Mouse (Mus musculus) liver, embryonic 11.5 days (tissue): ENCODE measurements at regions not wholly inside any gene's neighbourhood (a gene's known extent, or its start where the extent isn't known, plus 50 kb on each side); places are given as distances from the start of the nearest gene placed in this dataset.

Source experiments
- ATAC-seq: fragments of 200-750 bp; cut with Nextera tagmentation; replicated peaks from 2 replicates; pipeline ENCODE4 v1.8.0; 2017; ENCODE audit warnings: moderate number of reproducible peaks, mild to moderate bottlenecking, moderate TSS enrichment, moderate library complexity; ENCODE audit not compliant: low FRiP score
- DNase-seq: peaks from one replicate; pipeline ENCODE4 v3.0.0-alpha.2; 2017; ENCODE audit warnings: low spot score
- H3K27ac ChIP-seq: fragments of 300-500 bp; sonication (generic); 2 replicates; pipeline ENCODE4 v1.5.1; 2014; ENCODE audit warnings: mild to moderate bottlenecking, low read depth, low read length, control low read depth
- H3K27me3 ChIP-seq: fragments of 300-500 bp; sonication (generic); replicated peaks from 2 replicates; pipeline ENCODE4 v1.6.1; 2014; ENCODE audit warnings: low read length, mixed read lengths; ENCODE audit not compliant: control insufficient read depth, insufficient read depth
- H3K36me3 ChIP-seq: fragments of 300-500 bp; sonication (generic); 2 replicates; pipeline ENCODE4 v1.6.1; 2014; ENCODE audit warnings: mild to moderate bottlenecking, low read length, moderate library complexity, mixed read lengths; ENCODE audit not compliant: control insufficient read depth, insufficient read depth
- H3K4me1 ChIP-seq: fragments of 300-500 bp; sonication (generic); replicated peaks from 2 replicates; pipeline ENCODE4 v1.6.1; 2014; ENCODE audit warnings: low read length, mixed read lengths; ENCODE audit not compliant: control insufficient read depth, insufficient read depth
- H3K4me2 ChIP-seq: fragments of 300-500 bp; sonication (generic); 2 replicates; pipeline ENCODE4 v1.6.1; 2014; ENCODE audit warnings: mild to moderate bottlenecking, control low read depth, moderate library complexity
- H3K4me3 ChIP-seq: fragments of 300-500 bp; sonication (generic); 2 replicates; pipeline ENCODE4 v1.5.1; 2014; ENCODE audit warnings: low read depth, low read length, control low read depth
- H3K9ac ChIP-seq: fragments of 300-500 bp; sonication (generic); 2 replicates; pipeline ENCODE4 v1.6.1; 2014; ENCODE audit warnings: low read depth, low read length, control low read depth
- H3K9me3 ChIP-seq: fragments of 300-500 bp; sonication (generic); 2 replicates; pipeline ENCODE4 v1.6.1; 2016; ENCODE audit warnings: low read length, inconsistent platforms, mixed read lengths; ENCODE audit not compliant: control insufficient read depth
- WGBS: fragments of 180-500 bp; shearing (Covaris S2); extraction: QIAGEN DNeasy Blood & Tissue Kit; methylation state at CpG from one replicate; pipeline ENCODE4 v1.1.7; 2014; 5-methylcytosine and 5-hydroxymethylcytosine counted together

GRCm38 (mm10) chr10:7275357-7275756 lies 63.3 kb upstream of the Cnksr3 start:
- H3K9ac ChIP-seq, result no peak overlapping the region
- H3K27me3 ChIP-seq, result no peaks in the 10 kb centered on the region
- H3K4me2 ChIP-seq, result no peak overlapping the region
- no peaks in the 10 kb centered on the region for H3K9me3 ChIP-seq
- no peaks in the 10 kb centered on the region for H3K4me1 ChIP-seq
- no peak overlapping the region for H3K4me3 ChIP-seq
- H3K27ac ChIP-seq, result no peak overlapping the region
- 69% methylated on average over 6 of the region's 6 CpGs for WGBS
- no peak for DNase-seq
- ATAC-seq, result no peak
- no peaks in the 10 kb centered on the region for H3K36me3 ChIP-seq

- H3K4me3 ChIP-seq, result no peak overlapping the region
- no peaks in the 10 kb centered on the region for H3K36me3 ChIP-seq
- no peak overlapping the region for H3K4me2 ChIP-seq
- H3K27ac ChIP-seq, result no peak overlapping the region
- no peak overlapping the region for H3K9ac ChIP-seq
- WGBS, result 81% methylated on average over 7 of the region's 7 CpGs
- no peak for ATAC-seq
- no peaks in the 10 kb centered on the region for H3K27me3 ChIP-seq
- no peak for DNase-seq
- H3K9me3 ChIP-seq, result no peaks in the 10 kb centered on the region
- H3K4me1 ChIP-seq, result no peaks in the 10 kb centered on the region
Measured at GRCm38 (mm10) chr10:7274422-7274821, 62.4 kb upstream of the Cnksr3 start.

GRCm38 (mm10) chr10:7271156-7271555 lies 59.1 kb upstream of the Cnksr3 start:
- ATAC-seq, result no peak
- WGBS, result 60% methylated on average over 5 of the region's 5 CpGs

GRCm38 (mm10) chr10:7268386-7269033 lies 56.5 kb upstream of the Cnksr3 start:
- Histone ChIP-seq H3K27me3 (no peaks in the 10 kb centered on the region), H3K4me2 (no peak overlapping the region), H3K4me1 (no peaks in the 10 kb centered on the region), H3K36me3 (no peaks in the 10 kb centered on the region), H3K4me3 (no peak overlapping the region), H3K9me3 (no peaks in the 10 kb centered on the region), H3K9ac (no peak overlapping the region), H3K27ac (no peak overlapping the region)
- no peak for DNase-seq
- no peak for ATAC-seq
- WGBS, result 76% methylated on average over 9 of the region's 9 CpGs

More at GRCm38 (mm10) chr10:7271156-7271555, 59.1 kb upstream of the Cnksr3 start:
- Histone ChIP-seq H3K4me1 (no peaks in the 10 kb centered on the region), H3K36me3 (no peaks in the 10 kb centered on the region), H3K27ac (no peak overlapping the region), H3K9ac (no peak overlapping the region), H3K4me3 (no peak overlapping the region), H3K4me2 (no peak overlapping the region), H3K27me3 (no peaks in the 10 kb centered on the region), H3K9me3 (no peaks in the 10 kb centered on the region)
- no peak for DNase-seq

- Histone ChIP-seq H3K9ac (no peak overlapping the region), H3K9me3 (no peaks in the 10 kb centered on the region), H3K27me3 (no peaks in the 10 kb centered on the region), H3K4me3 (no peak overlapping the region), H3K27ac (no peak overlapping the region), H3K4me2 (no peak overlapping the region), H3K36me3 (no peaks in the 10 kb centered on the region), H3K4me1 (no peaks in the 10 kb centered on the region)
- WGBS, result 83% methylated on average over 4 of the region's 4 CpGs
- ATAC-seq (no peak), DNase-seq (no peak)
Measured at GRCm38 (mm10) chr10:7267903-7268302, 55.9 kb upstream of the Cnksr3 start.

GRCm38 (mm10) chr10:7267106-7267505 lies 55.1 kb upstream of the Cnksr3 start:
- no peaks in the 10 kb centered on the region for H3K27me3 ChIP-seq
- DNase-seq, result no peak
- H3K9me3 ChIP-seq, result no peaks in the 10 kb centered on the region
- 74% methylated on average over 4 of the region's 4 CpGs for WGBS
- H3K36me3 ChIP-seq, result no peaks in the 10 kb centered on the region
- H3K4me1 ChIP-seq, result no peaks in the 10 kb centered on the region
- no peak overlapping the region for H3K4me2 ChIP-seq
- no peak overlapping the region for H3K27ac ChIP-seq
- no peak overlapping the region for H3K4me3 ChIP-seq
- no peak for ATAC-seq
- no peak overlapping the region for H3K9ac ChIP-seq

- H3K36me3 ChIP-seq, result no peaks in the 10 kb centered on the region
- no peak overlapping the region for H3K4me2 ChIP-seq
- no peak overlapping the region for H3K4me3 ChIP-seq
- no peak for DNase-seq
- ATAC-seq, result no peak
- no peak overlapping the region for H3K9ac ChIP-seq
- no peaks in the 10 kb centered on the region for H3K27me3 ChIP-seq
- 62% methylated on average over 9 of the region's 9 CpGs for WGBS
- H3K4me1 ChIP-seq, result no peaks in the 10 kb centered on the region
- no peak overlapping the region for H3K27ac ChIP-seq
- no peaks in the 10 kb centered on the region for H3K9me3 ChIP-seq
Measured at GRCm38 (mm10) chr10:7265412-7265811, 53.4 kb upstream of the Cnksr3 start.

- ATAC-seq (no peak), DNase-seq (no peak)
- H3K27me3 ChIP-seq, result no peaks in the 10 kb centered on the region
- no peak overlapping the region for H3K9ac ChIP-seq
- H3K4me1 ChIP-seq, result no peaks in the 10 kb centered on the region
- no peak overlapping the region for H3K27ac ChIP-seq
- no peak overlapping the region for H3K4me2 ChIP-seq
- 88% methylated on average over 4 of the region's 4 CpGs for WGBS
- H3K4me3 ChIP-seq, result no peak overlapping the region
- no peaks in the 10 kb centered on the region for H3K36me3 ChIP-seq
- H3K9me3 ChIP-seq, result no peaks in the 10 kb centered on the region
Measured at GRCm38 (mm10) chr10:7264721-7265120, 52.7 kb upstream of the Cnksr3 start.
